Mouse (Mus musculus) spleen, postnatal 4 days (tissue): ENCODE results near the gene Bcl2.

ENCODE experiments used
- DNase-seq, 2 experiments: peaks; one replicate each; pipeline ENCODE4 v3.0.0; 2022; ENCODE audit warnings: low spot score in 2 of 2

Gene Bcl2

GRCm38 (mm10) chr1:106714530-106714981 lies 482 bp upstream of the Bcl2 start:
- no peak for DNase-seq

- peak; percentile 55 to 84 for DNase-seq
Measured at GRCm38 (mm10) chr1:106712330-106712729, 1.7 kb downstream of the Bcl2 start.

- DNase-seq: no peak
Measured at GRCm38 (mm10) chr1:106711356-106712125, 2.5 kb downstream of the Bcl2 start.

- no peak for DNase-seq
Measured at GRCm38 (mm10) chr1:106710202-106710601, 3.9 kb downstream of the Bcl2 start.

GRCm38 (mm10) chr1:106707036-106707880 lies 6.8 kb downstream of the Bcl2 start:
- DNase-seq: no peak

GRCm38 (mm10) chr1:106703183-106703582 lies 10.9 kb downstream of the Bcl2 start:
- DNase-seq: no peak

GRCm38 (mm10) chr1:106702471-106703175 lies 11.5 kb downstream of the Bcl2 start:
- no peak for DNase-seq

GRCm38 (mm10) chr1:106700520-106701114 lies 13.5 kb downstream of the Bcl2 start:
- no peak for DNase-seq

- no peak for DNase-seq
Measured at GRCm38 (mm10) chr1:106696472-106696871, 17.6 kb downstream of the Bcl2 start.

GRCm38 (mm10) chr1:106695649-106696048 lies 18.4 kb downstream of the Bcl2 start:
- DNase-seq: no peak

GRCm38 (mm10) chr1:106694316-106694715 lies 19.8 kb downstream of the Bcl2 start:
- no peak for DNase-seq

- DNase-seq: no peak
Measured at GRCm38 (mm10) chr1:106692599-106692998, 21.5 kb downstream of the Bcl2 start.

- DNase-seq: no peak
Measured at GRCm38 (mm10) chr1:106690887-106691286, 23.2 kb downstream of the Bcl2 start.

GRCm38 (mm10) chr1:106688161-106688516 lies 25.9 kb downstream of the Bcl2 start:
- DNase-seq: no peak

GRCm38 (mm10) chr1:106687435-106688160 lies 26.5 kb downstream of the Bcl2 start:
- DNase-seq: no peak

- DNase-seq: no peak
Measured at GRCm38 (mm10) chr1:106685702-106686101, 28.4 kb downstream of the Bcl2 start.

GRCm38 (mm10) chr1:106684546-106684945 lies 29.5 kb downstream of the Bcl2 start:
- DNase-seq: no peak

GRCm38 (mm10) chr1:106682829-106683228 lies 31.2 kb downstream of the Bcl2 start:
- DNase-seq: no peak

- DNase-seq: no peak
Measured at GRCm38 (mm10) chr1:106679800-106680515, 34.1 kb downstream of the Bcl2 start.

- no peak for DNase-seq
Measured at GRCm38 (mm10) chr1:106678060-106678478, 36.0 kb downstream of the Bcl2 start.
